Mouse (Mus musculus): ENCODE measurements at regions not wholly inside any gene's neighbourhood (a gene's known extent, or its start where the extent isn't known, plus 50 kb on each side); places are given as distances from the start of the nearest gene placed in this dataset.

DNA sequence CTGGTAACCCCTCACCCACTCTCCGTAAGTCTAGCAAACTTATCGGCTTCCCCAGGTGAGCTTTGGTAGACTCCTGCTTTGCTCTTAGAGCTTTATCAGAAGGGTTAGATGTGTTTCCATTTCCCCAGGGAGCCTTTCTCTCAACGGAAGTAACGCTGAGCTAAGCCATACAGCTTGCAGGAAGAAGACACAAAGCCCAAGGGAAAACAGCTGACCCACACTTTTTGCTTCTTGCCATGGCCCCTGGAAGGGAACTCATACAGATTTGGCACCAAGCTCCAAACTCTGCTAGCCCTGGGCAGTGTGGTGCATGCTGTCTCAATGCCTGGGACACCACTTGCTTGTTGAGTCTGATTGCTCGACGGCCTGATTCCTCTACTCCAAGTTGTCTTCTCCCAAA is 242.6 kb downstream of the Sipa1l2 start:
- DNase-seq (ENCODE audit: low spot score in 2 of 2) = no peak

DNA sequence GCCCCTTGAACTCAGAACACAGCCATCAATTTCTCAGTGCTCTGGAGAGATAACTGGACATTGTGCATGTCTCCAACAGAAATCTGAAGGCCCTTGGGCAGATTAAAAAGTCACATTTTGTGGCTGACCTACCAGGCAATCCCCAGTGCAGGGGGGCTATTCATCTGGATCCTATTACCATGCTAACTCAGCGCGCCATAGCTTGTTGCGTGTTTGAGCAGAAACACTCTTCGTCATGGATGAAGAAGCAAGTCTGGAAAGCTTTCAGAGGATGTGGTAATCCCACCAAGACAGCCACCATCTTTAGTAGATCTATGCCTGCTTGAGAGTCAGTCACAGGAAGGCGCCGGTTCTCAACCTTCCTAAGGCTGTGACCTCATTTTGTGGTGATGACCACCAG is 243.9 kb downstream of the Sipa1l2 start:
- DNase-seq (ENCODE audit: low spot score in 2 of 2) = no peak

DNA sequence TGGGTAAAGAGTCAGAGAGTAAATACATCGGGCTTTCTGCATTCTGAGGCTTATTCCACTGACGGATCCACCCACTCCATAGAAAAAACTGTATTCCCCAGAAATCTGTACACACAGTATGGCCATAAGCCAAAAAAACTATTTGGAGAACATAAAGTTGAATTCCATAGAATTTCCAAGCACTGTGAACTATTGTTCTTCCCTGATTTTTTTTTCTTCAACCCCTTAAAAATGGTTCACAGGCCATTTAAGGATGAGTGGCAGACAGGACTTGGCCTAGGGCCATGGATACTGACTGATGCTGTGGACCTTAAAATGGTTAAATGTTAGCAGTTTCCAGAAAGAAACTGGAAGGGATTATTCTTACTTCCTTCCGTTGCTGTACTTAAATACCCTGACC is 247.0 kb downstream of the Sipa1l2 start:
- DNase-seq (ENCODE audit: low spot score in 2 of 2) = no peak

DNA sequence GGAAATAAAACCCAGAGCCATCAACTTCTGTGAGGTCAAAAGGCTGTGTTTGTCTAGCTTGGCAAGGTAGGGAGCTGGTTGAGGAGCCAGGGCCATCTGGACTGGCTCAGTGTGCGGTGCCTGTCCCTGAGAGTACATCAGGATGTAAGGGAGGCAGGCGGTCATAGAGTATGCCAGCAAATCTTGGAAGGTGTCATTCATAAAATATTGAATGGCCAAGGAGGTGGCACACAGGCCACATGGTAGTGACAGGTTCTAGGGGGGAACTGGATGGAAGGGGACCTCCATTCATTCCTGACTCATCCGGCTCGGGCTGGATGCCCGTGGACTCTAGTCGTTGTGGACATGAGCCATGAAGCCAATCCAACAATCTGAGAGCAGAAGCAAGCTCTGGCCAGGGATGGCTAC is 252.0 kb downstream of the Sipa1l2 start:
- DNase-seq (ENCODE audit: low spot score in 2 of 2) = no peak

DNA sequence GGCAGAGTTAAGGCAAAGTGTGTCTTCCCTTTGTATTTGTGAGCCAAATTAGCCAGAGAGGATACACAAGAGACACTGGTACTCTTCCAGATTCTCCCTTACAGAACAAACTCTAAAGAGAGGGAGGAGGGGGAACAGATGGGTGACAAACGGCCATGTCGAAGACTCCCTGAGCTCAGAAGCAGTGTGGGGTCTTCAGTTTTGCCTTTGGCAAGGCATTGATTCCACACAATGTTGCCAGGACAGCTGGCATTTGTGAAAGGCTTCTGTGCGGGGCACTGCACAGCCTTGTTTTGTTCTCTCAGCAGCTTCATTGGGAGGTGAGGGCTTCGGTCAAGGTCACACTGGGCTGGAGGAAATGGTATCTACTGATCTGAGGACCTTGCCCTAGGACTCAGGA is 253.9 kb downstream of the Sipa1l2 start:
- no peak for DNase-seq (ENCODE audit: low spot score in 2 of 2)

DNA sequence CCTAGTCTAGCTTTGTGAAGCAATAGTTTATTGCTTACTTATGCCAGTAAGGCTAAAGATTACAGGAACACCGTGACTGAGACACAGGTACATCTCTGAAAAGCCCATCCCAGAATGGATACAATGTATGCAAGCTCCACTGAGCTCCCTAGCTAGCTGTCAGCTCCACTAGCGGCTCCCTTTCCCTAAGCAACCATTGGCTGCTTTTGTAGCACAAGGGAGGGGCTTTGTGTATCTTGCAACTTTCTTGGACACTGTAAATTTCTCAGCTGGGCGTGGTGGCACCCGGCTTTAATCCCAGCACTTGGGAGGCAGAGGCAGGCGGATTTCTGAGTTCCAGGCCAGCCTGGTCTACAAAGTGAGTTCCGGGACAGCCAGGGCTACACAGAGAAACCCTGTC is 254.6 kb downstream of the Sipa1l2 start:
- no peak for DNase-seq (ENCODE audit: low spot score in 2 of 2)

DNA sequence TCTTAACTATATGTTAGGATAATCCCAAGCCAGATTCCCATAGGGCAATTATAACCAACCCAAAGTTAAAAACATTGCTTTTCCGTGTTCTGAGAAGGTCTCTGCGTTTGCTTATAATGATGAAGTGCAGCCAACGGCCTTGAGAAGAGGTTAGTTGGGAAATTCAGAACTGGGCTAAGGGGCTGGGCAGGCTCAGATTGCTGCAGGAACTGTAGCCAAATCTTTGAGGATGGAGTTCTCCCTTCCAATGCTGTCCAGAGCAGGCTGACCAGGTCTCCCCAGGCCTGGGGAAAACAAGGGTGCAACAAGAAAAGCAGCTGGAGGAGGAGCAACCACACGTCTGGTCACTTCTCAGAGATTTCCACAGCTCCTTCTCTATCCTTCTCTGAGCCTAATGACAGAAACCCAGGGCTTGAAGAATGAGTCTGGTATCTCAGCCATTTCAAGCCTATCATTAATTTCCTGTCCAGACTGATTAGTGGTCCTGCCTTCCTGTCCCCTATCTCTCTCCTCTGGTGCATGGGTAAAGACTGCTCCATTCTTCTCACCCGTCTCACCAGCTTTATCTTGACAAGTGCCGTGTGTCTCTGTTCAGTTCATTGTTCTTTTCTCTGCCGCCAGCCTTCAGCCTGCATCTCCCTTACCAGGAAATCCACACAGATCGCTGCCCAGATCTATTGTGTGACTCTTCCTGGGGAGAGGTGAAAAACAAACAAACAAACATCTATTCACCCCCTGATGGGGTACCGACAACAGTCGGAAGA is 255.2 kb downstream of the Sipa1l2 start:
- DNase-seq (ENCODE audit: low spot score in 2 of 2) = no peak

DNA sequence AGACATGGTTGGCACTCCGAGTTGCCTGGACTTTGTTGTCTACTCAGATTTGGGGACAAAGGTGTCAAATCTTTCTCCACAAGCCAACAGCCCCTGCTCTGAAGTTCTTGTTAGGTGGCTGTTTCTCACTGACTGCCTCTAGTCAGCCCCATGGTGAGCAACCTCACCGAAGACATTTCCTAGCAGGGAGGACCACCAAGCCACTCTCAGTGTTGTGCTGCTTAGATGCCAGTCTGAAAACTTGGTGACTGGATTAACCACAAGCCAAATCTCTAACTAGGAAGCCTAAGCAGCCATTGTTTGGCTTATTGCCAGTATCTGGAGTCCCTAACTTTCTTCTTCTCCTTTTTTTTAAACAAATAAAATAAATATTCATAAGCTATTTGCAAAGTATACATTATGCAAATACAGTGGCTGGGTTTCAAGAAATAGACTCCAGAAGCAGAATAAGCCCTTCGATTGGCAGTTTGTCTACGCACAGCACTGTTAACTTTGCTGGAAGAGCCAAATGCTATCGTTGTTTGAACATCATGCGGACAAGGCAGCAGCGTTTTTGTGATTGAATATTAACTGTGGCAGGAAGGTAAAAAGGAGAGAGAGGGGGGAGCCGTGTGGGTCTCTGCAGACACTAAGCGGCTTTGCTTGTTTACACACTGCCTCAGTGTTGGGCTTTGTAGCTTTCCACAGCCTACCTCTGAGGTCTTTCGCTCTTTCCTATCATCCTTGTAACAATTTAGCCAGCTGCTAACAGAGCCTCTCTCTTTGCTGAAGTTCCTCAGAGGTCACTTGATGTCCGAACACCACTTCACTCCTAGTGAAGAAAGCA is 257.4 kb downstream of the Disc1 start:
- no peak for DNase-seq (ENCODE audit: low spot score in 2 of 2)

Measured in layer of hippocampus, adult 18-20 months (tissue).